Mouse (Mus musculus) embryonic facial prominence, embryonic 11.5 days (tissue): ENCODE results near the gene Wt1. TPM values are rescaled to one million over a fixed set of nuclear protein-coding genes. Genes with fewer than 3 reads are reported as not detected.

Source experiments
- polyA plus RNA-seq: library from polyadenylated mRNA; unstranded; fragments of >200 nt; fragmentation: Nextera tagmentation; extraction: Ambion mirVana; gene quantifications from 2 replicates; pipeline ENCODE4 v1.2.1, GENCODE M21; 2014

Wt1 gene
- polyA plus RNA-seq, 1 experiment from 2014 or later, result 0.58 TPM

Other genes starting within 250 kb of the Wt1 start
- 342 and 351 TPM in 2 replicates for gene Eif3m, start 109.4 kb upstream of the Wt1 start, polyA plus RNA-seq
- not detected in 2 replicates for gene Gm11060, start 34.5 kb upstream of the Wt1 start, polyA plus RNA-seq
- 0.49 and 0.66 TPM in 2 replicates for gene Them7, start 97.8 kb downstream of the Wt1 start, polyA plus RNA-seq